Mouse (Mus musculus): ENCODE measurements at regions not wholly inside any gene's neighbourhood (a gene's known extent, or its start where the extent isn't known, plus 50 kb on each side); places are given as distances from the start of the nearest gene placed in this dataset.
"Not testable (repeated sequence)": the region's sequence is repeated elsewhere in the genome, so short reads cannot be mapped to it uniquely, and the experiment has no call there.

DNA sequence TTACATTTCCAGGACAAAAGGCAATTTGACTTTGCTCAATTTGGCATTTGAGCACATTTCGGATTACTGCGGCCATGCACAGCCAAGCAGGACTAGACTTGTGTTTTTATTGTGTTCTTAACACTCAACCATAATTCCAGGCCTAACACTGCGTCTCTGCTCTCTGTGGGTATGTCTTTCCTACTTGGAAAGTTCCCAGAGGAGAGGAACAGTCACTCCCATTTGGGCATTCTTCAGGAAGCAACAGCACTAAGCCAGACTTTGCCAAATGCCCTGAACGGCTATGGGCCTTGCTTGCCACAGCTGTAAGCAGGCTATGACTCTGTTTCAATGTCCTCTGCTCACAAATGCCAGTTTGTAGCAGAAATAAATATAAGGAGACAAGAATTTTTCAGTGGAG, 56.5 kb upstream of the Pdk3 start:
- intact Hi-C loops (cut with DNase I): no loop called here
- DNase-seq (ENCODE audit: low spot score): no peak

GRCm38 (mm10) chrX:93888966-93889365, 57.0 kb upstream of the Pdk3 start:
- no peak for DNase-seq (ENCODE audit: low spot score)
- intact Hi-C loops (cut with DNase I): no loop called here

GRCm38 (mm10) chrX:93889394-93890042, 57.5 kb upstream of the Pdk3 start:
- DNase-seq (ENCODE audit: low spot score): peak; percentile 28
- intact Hi-C loops (cut with DNase I): loop anchor here (2.0 kb wide), 1 partner anchor 93 kb away; no protein-coding TSS in a partner anchor

- intact Hi-C loops (cut with DNase I): no loop called here
- DNase-seq (ENCODE audit: low spot score): no peak
These were observed 65.1 kb upstream of the Pdk3 start for GRCm38 (mm10) chrX:93896838-93897820.

DNA sequence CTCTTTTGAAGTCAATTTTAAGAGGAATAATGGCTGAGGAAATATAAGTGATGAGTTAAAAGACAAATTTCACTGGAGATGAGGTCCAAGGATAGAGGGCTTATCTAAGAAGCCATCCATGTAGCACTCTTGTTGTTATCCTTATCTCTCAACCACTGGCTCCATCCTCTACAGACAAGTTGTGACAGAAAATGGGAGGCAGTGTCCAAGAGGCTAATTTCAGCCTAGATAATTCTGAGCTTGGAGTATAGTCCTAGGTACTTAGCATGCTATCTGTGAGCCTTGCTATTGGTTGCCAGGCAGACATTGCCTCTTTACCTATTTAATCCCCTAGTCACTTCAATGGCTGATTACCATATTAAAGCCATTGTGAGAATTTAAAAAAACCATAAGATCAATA, 65.2 kb upstream of the AU015836 start:
- DNase-seq (ENCODE audit: low spot score): no peak
- intact Hi-C loops (cut with DNase I): no loop called here

- intact Hi-C loops (cut with DNase I): no loop called here
- no peak for DNase-seq (ENCODE audit: low spot score)
These were observed 62.9 kb upstream of the AU015836 start for GRCm38 (mm10) chrX:93905531-93905930.

GRCm38 (mm10) chrX:93911087-93911840, 57.2 kb upstream of the AU015836 start:
- peak; percentile 4 for DNase-seq (ENCODE audit: low spot score)
- intact Hi-C loops (cut with DNase I): no loop called here

- intact Hi-C loops (cut with DNase I): no loop called here
- no peak for DNase-seq (ENCODE audit: low spot score)
These were observed 52.9 kb upstream of the AU015836 start for GRCm38 (mm10) chrX:93915548-93915947.

DNA sequence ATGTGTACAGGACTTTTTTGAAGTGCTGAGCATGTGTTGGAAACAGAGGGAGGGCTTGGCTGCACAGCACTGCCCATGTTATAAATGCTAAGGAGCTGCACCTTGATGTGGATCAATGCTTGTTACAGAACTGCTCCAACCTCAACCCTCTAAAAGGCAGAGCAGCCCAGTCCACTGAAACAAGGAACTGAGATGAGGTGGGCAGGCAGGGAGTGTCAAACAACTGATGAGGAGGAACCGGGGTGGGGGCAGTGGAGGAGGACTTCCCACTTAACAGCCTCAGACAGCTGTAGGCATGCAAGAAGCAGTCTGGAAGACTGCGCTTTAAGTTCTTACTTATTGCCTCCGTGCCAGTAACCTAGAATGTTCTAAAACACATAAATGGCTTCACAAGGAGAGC, 51.1 kb upstream of the AU015836 start:
- DNase-seq (ENCODE audit: low spot score); intact Hi-C loops (cut with DNase I): not testable (repeated sequence)
